Mouse (Mus musculus) limb, embryonic 12.5 days (tissue): ENCODE results near the gene Hdgfl3. TPM values are rescaled to one million over a fixed set of nuclear protein-coding genes. Genes with fewer than 3 reads are reported as not detected.

Experiments
- ATAC-seq: fragments of 200-750 bp; cut with Nextera tagmentation; 2 replicates; pipeline ENCODE4 v1.8.0; 2017; ENCODE audit warnings: low read depth, moderate TSS enrichment; ENCODE audit not compliant: insufficient number of reproducible peaks, insufficient read depth, low FRiP score, low TSS enrichment
- H3K27ac ChIP-seq: fragments of 300-500 bp; sonication (generic); 2 replicates; pipeline ENCODE4 v1.5.1; 2016; ENCODE audit warnings: mild to moderate bottlenecking, moderate library complexity
- H3K27me3 ChIP-seq: fragments of 300-500 bp; sonication (generic); 2 replicates; pipeline ENCODE4 v1.6.1; 2016; ENCODE audit warnings: mild to moderate bottlenecking, moderate library complexity
- H3K36me3 ChIP-seq: fragments of 300-500 bp; sonication (generic); 2 replicates; pipeline ENCODE4 v1.6.1; 2016; ENCODE audit warnings: mild to moderate bottlenecking, moderate library complexity
- H3K4me1 ChIP-seq: fragments of 300-500 bp; sonication (generic); replicated peaks from 2 replicates; pipeline ENCODE4 v1.6.1; 2016
- H3K4me2 ChIP-seq: fragments of 300-500 bp; sonication (generic); 2 replicates; pipeline ENCODE4 v1.6.1; 2016; ENCODE audit warnings: mild to moderate bottlenecking, moderate library complexity
- H3K4me3 ChIP-seq: fragments of 300-500 bp; sonication (generic); replicated peaks from 2 replicates; pipeline ENCODE4 v1.5.1; 2016; ENCODE audit warnings: mild to moderate bottlenecking
- H3K9ac ChIP-seq: fragments of 300-500 bp; sonication (generic); replicated peaks from 2 replicates; pipeline ENCODE4 v1.6.1; 2016; ENCODE audit warnings: mild to moderate bottlenecking, moderate library complexity
- H3K9me3 ChIP-seq: fragments of 300-500 bp; sonication (generic); 2 replicates; pipeline ENCODE4 v1.6.1; 2016; ENCODE audit warnings: mild to moderate bottlenecking, moderate library complexity
- WGBS: fragments of 180-500 bp; shearing (Covaris S2); methylation state at CpG from one replicate; pipeline ENCODE4 v1.1.7; 2016; 5-methylcytosine and 5-hydroxymethylcytosine counted together
- polyA plus RNA-seq: library from polyadenylated mRNA; unstranded; fragments of >200 nt; fragmentation: Nextera tagmentation; extraction: Ambion mirVana; gene quantifications from 2 replicates; pipeline ENCODE4 v1.2.1, GENCODE M21; 2016

The Hdgfl3 gene
- polyA plus RNA-seq, 1 experiment from 2014 or later: 35.0 TPM

GRCm38 (mm10) chr7:81854568-81855307 is 79.5 kb downstream of the Hdgfl3 start:
- no peak overlapping the region for H3K27ac ChIP-seq
- 80% methylated on average over 8 of the region's 8 CpGs for WGBS
- H3K36me3 ChIP-seq: no peaks in the 10 kb centered on the region
- H3K4me1 ChIP-seq: peaks cover 12% of the 10 kb centered on the region
- H3K9ac ChIP-seq: no peak overlapping the region
- no peak overlapping the region for H3K4me2 ChIP-seq
- no peak overlapping the region for H3K4me3 ChIP-seq
- ATAC-seq: no peak
- peaks cover 32% of the 10 kb centered on the region for H3K27me3 ChIP-seq
- H3K9me3 ChIP-seq: no peaks in the 10 kb centered on the region

GRCm38 (mm10) chr7:81851706-81852105 is 82.6 kb downstream of the Hdgfl3 start:
- 77% methylated on average over 3 of the region's 3 CpGs for WGBS
- Histone ChIP-seq H3K9ac (no peak overlapping the region), H3K36me3 (no peaks in the 10 kb centered on the region), H3K4me3 (no peak overlapping the region), H3K27ac (no peak overlapping the region), H3K4me1 (peaks cover 14% of the 10 kb centered on the region), H3K27me3 (peaks cover 2% of the 10 kb centered on the region; the same call in 1 of the 2 replicates), H3K4me2 (no peak overlapping the region), H3K9me3 (0 out of 2 replicates have a peak, but pooled peaks cover 3% of the 10 kb centered on the region)
- ATAC-seq: no peak

- H3K9ac ChIP-seq: no peak overlapping the region
- no peaks in the 10 kb centered on the region for H3K27me3 ChIP-seq
- no peaks in the 10 kb centered on the region for H3K36me3 ChIP-seq
- 0 out of 2 replicates have a peak, but pooled peaks cover 3% of the 10 kb centered on the region for H3K9me3 ChIP-seq
- no peak overlapping the region for H3K4me3 ChIP-seq
- peaks cover 21% of the 10 kb centered on the region for H3K4me1 ChIP-seq
- WGBS: 81% methylated on average over 6 of the region's 6 CpGs
- H3K4me2 ChIP-seq: no peak overlapping the region
- H3K27ac ChIP-seq: no peak overlapping the region
- ATAC-seq: no peak
Measured at GRCm38 (mm10) chr7:81850171-81850570, 84.1 kb downstream of the Hdgfl3 start.

- Histone ChIP-seq H3K4me1 (peaks cover 21% of the 10 kb centered on the region), H3K27me3 (no peaks in the 10 kb centered on the region), H3K9me3 (0 out of 2 replicates have a peak, but pooled peaks cover 3% of the 10 kb centered on the region), H3K4me2 (no peak overlapping the region), H3K4me3 (no peak overlapping the region), H3K27ac (no peak overlapping the region), H3K9ac (no peak overlapping the region), H3K36me3 (no peaks in the 10 kb centered on the region)
- no peak for ATAC-seq
- 87% methylated on average over 7 of the region's 7 CpGs for WGBS
Measured at GRCm38 (mm10) chr7:81849633-81850032, 84.6 kb downstream of the Hdgfl3 start.

GRCm38 (mm10) chr7:81849214-81849613 is 85.1 kb downstream of the Hdgfl3 start:
- no peak overlapping the region for H3K27ac ChIP-seq
- WGBS: 86% methylated on average over 5 of the region's 5 CpGs
- 0 out of 2 replicates have a peak, but pooled peaks cover 3% of the 10 kb centered on the region for H3K9me3 ChIP-seq
- H3K4me2 ChIP-seq: no peak overlapping the region
- H3K36me3 ChIP-seq: no peaks in the 10 kb centered on the region
- peaks cover 21% of the 10 kb centered on the region for H3K4me1 ChIP-seq
- H3K4me3 ChIP-seq: no peak overlapping the region
- H3K9ac ChIP-seq: no peak overlapping the region
- H3K27me3 ChIP-seq: no peaks in the 10 kb centered on the region
- ATAC-seq: no peak

- Histone ChIP-seq H3K9me3 (0 out of 2 replicates have a peak, but pooled peaks cover 3% of the 10 kb centered on the region), H3K4me2 (no peak overlapping the region), H3K9ac (no peak overlapping the region), H3K36me3 (no peaks in the 10 kb centered on the region), H3K27me3 (no peaks in the 10 kb centered on the region), H3K4me3 (no peak overlapping the region), H3K4me1 (peaks cover 21% of the 10 kb centered on the region), H3K27ac (no peak overlapping the region)
- 15% methylated on average over 4 of the region's 4 CpGs for WGBS
- ATAC-seq: no peak
Measured at GRCm38 (mm10) chr7:81847777-81848176, 86.5 kb downstream of the Hdgfl3 start.

- Histone ChIP-seq H3K4me3 (no peak overlapping the region), H3K27ac (no peak overlapping the region), H3K9me3 (0 out of 2 replicates have a peak, but pooled peaks cover 3% of the 10 kb centered on the region), H3K9ac (no peak overlapping the region), H3K4me2 (no peak overlapping the region), H3K27me3 (no peaks in the 10 kb centered on the region), H3K36me3 (no peaks in the 10 kb centered on the region), H3K4me1 (peaks cover 21% of the 10 kb centered on the region)
- WGBS: 33% methylated on average over 8 of the region's 8 CpGs
- no peak for ATAC-seq
Measured at GRCm38 (mm10) chr7:81847010-81847409, 87.3 kb downstream of the Hdgfl3 start.

- no peak overlapping the region for H3K9ac ChIP-seq
- no peak overlapping the region for H3K27ac ChIP-seq
- H3K27me3 ChIP-seq: no peaks in the 10 kb centered on the region
- H3K36me3 ChIP-seq: no peaks in the 10 kb centered on the region
- 0 out of 2 replicates have a peak, but pooled peaks cover 3% of the 10 kb centered on the region for H3K9me3 ChIP-seq
- WGBS: 79% methylated on average over 8 of the region's 8 CpGs
- no peak overlapping the region for H3K4me2 ChIP-seq
- no peak overlapping the region for H3K4me3 ChIP-seq
- peaks cover 21% of the 10 kb centered on the region for H3K4me1 ChIP-seq
- ATAC-seq: no peak
Measured at GRCm38 (mm10) chr7:81846008-81846407, 88.3 kb downstream of the Hdgfl3 start.

GRCm38 (mm10) chr7:81845313-81845712 is 89.0 kb downstream of the Hdgfl3 start:
- Histone ChIP-seq H3K36me3 (no peaks in the 10 kb centered on the region), H3K27ac (no peak overlapping the region), H3K4me1 (peaks cover 21% of the 10 kb centered on the region), H3K27me3 (no peaks in the 10 kb centered on the region), H3K4me3 (no peak overlapping the region), H3K9me3 (0 out of 2 replicates have a peak, but pooled peaks cover 3% of the 10 kb centered on the region), H3K4me2 (no peak overlapping the region), H3K9ac (no peak overlapping the region)
- ATAC-seq: no peak
- 58% methylated on average over 3 of the region's 3 CpGs for WGBS

- H3K27me3 ChIP-seq: no peaks in the 10 kb centered on the region
- no peak overlapping the region for H3K27ac ChIP-seq
- peaks cover 21% of the 10 kb centered on the region for H3K4me1 ChIP-seq
- H3K4me3 ChIP-seq: no peak overlapping the region
- H3K36me3 ChIP-seq: no peaks in the 10 kb centered on the region
- ATAC-seq: no peak
- no peak overlapping the region for H3K9ac ChIP-seq
- H3K4me2 ChIP-seq: no peak overlapping the region
- 0 out of 2 replicates have a peak, but pooled peaks cover 3% of the 10 kb centered on the region for H3K9me3 ChIP-seq
- 52% methylated on average over 11 of the region's 11 CpGs for WGBS
Measured at GRCm38 (mm10) chr7:81844801-81845200, 89.5 kb downstream of the Hdgfl3 start.

- ATAC-seq: no peak
- no peaks in the 10 kb centered on the region for H3K36me3 ChIP-seq
- WGBS: 79% methylated on average over 8 of the region's 8 CpGs
- H3K4me3 ChIP-seq: no peak overlapping the region
- peaks cover 21% of the 10 kb centered on the region for H3K4me1 ChIP-seq
- H3K9ac ChIP-seq: no peak overlapping the region
- no peaks in the 10 kb centered on the region for H3K27me3 ChIP-seq
- 0 out of 2 replicates have a peak, but pooled peaks cover 3% of the 10 kb centered on the region for H3K9me3 ChIP-seq
- H3K4me2 ChIP-seq: no peak overlapping the region
- no peak overlapping the region for H3K27ac ChIP-seq
Measured at GRCm38 (mm10) chr7:81843903-81844302, 90.4 kb downstream of the Hdgfl3 start.
